Mouse (Mus musculus): ENCODE results near the gene Ddx10.

- TF ChIP-seq CTCF (IDR thresholded peaks at IDR 0.05; ENCODE audit: low read depth, low read length) (no peak), GATA1 (IDR thresholded peaks at IDR 0.05; ENCODE audit: borderline replicate concordance, low read length) (no peak), TAL1 (conservative IDR thresholded peaks at IDR 0.05; ENCODE audit: low read depth, low read length) (no peak), POLR2AphosphoS5 (IDR thresholded peaks at IDR 0.05; ENCODE audit: insufficient replicate concordance, low read depth, low read length) (no peak)
These were observed 176.9 kb downstream of the Ddx10 start for GRCm38 (mm10) chr9:53070875-53071524.

Measured in G1E (cell line).